Mouse (Mus musculus): ENCODE results near the gene Saa4.
A peak's percentile ranks its signal among the peaks of the same experiment; 100 is the strongest.
"Not testable (repeated sequence)": the region's sequence is repeated elsewhere in the genome, so short reads cannot be mapped to it uniquely, and the experiment has no call there.

Saa4 gene

DNA sequence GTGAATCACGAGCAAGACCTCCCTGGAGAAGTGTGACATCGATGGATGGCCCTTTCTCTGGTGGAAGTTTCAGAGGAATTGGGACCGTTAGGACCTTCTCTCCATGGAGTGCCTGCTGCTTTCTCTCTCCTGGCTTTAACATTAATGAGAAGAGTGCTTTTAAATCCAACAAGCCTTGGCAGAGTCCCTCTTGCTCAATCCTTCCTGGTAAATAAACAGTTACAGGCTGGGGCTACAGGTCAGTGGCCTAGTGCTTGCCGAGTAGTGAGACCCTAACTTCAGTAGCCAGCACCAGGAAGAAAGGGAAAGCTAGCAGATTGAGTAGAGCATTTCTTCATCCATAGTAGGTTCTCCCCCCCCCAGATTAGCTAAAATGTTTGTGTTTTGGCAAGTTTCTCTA, at the start of gene Saa4:
Gene Saa4 (minus strand): TSS at position 146 of the 400 bp plus-strand sequence.
- no peak for DNase-seq (ENCODE audit: low read depth, low spot score)

- peak; percentile 82 for DNase-seq (ENCODE audit: low read depth, low spot score)
Observed at GRCm38 (mm10) chr7:46770706-46771105, 38.3 kb upstream of the Saa4 start.

- DNase-seq (ENCODE audit: low read depth, low spot score): no peak
Observed at GRCm38 (mm10) chr7:46768451-46768850, 36.0 kb upstream of the Saa4 start.

DNA sequence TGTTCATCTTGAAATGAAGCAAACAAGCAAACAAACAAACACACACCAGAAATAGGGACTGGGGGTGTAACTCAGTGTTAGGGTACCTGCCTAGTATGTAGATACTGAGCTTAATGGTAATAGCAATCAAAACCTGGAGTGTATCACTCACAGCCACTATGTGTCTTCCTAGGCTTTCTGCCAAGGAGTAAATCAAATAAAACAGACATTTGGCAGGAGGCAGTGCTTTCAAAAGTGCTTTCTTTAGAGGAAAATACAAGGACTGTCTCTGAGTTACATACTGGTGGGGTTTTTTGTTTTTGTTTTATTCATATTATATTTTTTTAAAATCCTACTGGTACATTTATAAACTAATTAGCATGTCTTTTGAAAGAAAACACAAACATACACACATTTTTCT, 35.0 kb upstream of the Saa4 start:
- no peak for DNase-seq (ENCODE audit: low read depth, low spot score)

DNA sequence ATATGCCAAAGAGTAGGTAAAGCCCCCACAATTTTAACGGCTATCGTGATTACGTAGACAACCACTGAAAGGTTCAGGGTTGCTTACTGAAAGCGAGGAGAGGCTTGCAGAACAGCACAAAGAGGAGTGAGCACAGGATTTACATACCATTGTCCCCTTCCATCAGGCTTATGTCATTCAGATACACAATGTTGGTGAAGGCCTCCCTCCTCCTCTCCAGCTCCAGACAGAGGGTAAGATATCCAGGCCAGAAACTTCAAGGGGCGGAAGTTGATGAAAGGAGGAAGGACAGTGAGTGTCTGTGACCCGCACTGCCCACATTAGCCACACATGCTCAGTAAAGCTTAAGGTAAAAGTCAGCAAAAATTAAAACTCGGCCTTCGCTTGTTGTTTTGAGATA, 32.3 kb upstream of the Saa4 start:
- DNase-seq (ENCODE audit: low read depth, low spot score): no peak

DNA sequence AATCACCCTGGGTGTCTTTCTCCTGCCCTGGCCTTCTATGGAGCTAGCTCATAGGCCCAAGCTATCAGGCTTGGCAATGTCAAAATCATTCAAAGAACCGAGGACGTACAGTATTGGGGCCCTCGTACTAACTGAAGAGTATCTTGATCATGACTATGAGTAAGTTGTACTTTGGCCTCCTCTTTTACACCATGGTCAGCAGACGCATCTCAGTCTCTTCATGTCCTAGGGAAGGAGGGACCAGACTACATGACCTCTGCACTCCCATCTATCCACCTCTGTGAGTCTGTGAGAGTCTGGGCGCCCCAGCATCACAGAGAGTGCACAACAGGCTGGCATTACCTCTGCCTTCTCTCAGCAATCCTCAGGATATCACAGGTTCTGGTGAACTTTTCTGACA, 30.2 kb upstream of the Saa4 start:
- DNase-seq (ENCODE audit: low read depth, low spot score): no peak

DNA sequence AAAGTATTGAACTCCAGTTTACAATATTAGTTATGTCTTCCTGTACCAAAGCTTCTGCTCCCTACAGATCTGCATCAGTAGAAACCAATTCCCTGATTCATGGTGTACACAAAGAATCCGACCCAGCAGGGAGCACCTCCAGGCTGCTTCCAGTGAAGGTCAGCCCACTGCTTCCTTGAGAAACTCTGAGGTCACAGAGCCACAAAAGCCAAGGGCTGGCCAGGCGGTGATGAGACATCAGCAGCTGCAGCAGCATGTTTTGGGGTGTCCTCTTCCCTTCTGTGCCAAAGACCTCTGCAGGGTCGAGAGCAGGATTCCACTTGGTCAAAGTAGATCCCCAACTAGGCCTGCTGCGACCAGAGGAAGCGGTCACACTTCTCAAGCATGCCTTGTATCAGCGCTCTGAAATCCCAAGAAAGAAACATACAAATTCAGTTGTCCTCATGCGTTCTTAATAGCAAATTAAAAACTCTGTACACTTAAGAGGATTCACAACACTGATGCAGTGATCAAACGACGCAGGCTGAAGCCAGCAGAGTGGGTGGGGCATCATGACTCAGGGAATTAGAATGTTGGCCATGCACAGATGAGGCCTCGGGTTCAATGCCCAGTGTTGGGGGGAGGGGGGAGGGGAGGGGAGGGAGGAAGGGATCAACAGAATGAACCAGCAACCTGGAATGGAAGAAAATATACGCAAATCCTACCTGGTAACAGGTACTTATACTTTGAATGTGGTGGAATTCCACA, 28.8 kb upstream of the Saa4 start:
- DNase-seq (ENCODE audit: low read depth, low spot score): peak; percentile 71

DNA sequence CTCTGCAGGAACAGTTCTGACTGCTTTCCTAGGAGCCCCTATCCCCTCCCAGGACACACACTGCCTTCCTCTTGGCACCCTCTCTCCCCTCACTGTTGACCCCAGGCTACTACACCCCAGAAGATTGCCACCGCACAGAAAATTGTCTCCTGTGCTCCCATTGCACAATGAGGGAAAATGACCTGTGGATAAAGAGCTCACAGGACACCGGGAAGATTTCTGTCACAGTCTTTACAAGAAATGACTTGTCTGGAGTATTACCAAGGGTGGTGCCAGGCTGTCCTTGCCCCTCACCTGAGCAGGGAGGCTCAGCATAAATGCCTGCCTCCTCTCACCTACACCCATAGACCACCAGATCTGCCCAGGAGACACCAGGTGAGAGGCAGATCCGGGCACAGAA, 19.1 kb upstream of the Saa4 start, which contains the start of gene Saa2:
Gene Saa2 (plus strand): TSS at position 301 of the 400 bp plus-strand sequence.
- DNase-seq (ENCODE audit: low read depth, low spot score): no peak

- no peak for DNase-seq (ENCODE audit: low read depth, low spot score)
Observed at GRCm38 (mm10) chr7:46748459-46748858, 16.1 kb upstream of the Saa4 start.

GRCm38 (mm10) chr7:46746381-46746780, 14.0 kb upstream of the Saa4 start:
- DNase-seq (ENCODE audit: low read depth, low spot score): no peak

DNA sequence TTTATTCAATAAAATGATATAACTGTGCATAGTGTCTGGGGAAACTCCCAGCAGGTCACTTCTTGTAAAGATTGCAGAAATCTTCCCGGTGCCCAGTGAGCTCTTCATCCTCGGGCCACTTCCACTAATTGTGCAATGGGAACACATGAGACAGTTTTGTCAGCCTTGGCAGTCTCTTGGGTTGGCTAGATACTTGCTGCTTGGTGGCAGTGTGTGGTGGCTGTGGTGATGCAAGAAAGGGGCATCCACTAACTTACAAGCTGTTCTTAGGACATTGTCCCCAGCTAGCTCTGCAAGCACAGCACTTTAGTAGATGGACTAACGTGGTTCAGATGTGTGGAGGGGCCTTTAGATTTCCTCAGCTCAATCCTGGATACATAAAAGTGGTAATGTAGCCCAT, 13.4 kb upstream of the Saa4 start:
- DNase-seq (ENCODE audit: low read depth, low spot score): no peak

DNA sequence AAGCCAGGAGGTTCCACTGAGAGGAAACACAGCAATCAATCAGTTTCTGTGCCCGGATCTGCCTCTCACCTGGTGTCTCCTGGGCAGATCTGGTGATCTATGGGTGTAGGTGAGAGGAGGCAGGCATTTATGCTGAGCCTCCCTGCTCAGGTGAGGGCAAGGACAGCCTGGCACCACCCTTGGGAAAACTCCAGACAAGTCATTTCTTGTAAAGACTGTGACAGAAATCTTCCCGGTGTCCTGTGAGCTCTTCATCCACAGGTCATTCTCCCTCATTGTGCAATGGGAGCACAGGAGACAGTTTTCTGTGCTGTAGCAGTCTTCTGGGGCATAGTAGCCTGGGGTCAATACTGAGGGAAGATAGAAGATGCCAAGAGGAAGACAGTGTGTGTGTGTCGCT, 10.5 kb upstream of the Saa4 start, which contains the start of gene Saa1:
Gene Saa1 (minus strand): TSS at position 101 of the 400 bp plus-strand sequence.
- DNase-seq (ENCODE audit: low read depth, low spot score): not testable (repeated sequence)

- not testable (repeated sequence) for DNase-seq (ENCODE audit: low read depth, low spot score)
Observed at GRCm38 (mm10) chr7:46740041-46740440, 7.6 kb upstream of the Saa4 start.

GRCm38 (mm10) chr7:46738561-46739460, 6.4 kb upstream of the Saa4 start:
- DNase-seq (ENCODE audit: low read depth, low spot score): no peak

GRCm38 (mm10) chr7:46734983-46735382, 2.6 kb upstream of the Saa4 start:
- DNase-seq (ENCODE audit: low read depth, low spot score): no peak

GRCm38 (mm10) chr7:46727584-46727983, 4.8 kb downstream of the Saa4 start:
- DNase-seq (ENCODE audit: low read depth, low spot score): peak; percentile 35

DNA sequence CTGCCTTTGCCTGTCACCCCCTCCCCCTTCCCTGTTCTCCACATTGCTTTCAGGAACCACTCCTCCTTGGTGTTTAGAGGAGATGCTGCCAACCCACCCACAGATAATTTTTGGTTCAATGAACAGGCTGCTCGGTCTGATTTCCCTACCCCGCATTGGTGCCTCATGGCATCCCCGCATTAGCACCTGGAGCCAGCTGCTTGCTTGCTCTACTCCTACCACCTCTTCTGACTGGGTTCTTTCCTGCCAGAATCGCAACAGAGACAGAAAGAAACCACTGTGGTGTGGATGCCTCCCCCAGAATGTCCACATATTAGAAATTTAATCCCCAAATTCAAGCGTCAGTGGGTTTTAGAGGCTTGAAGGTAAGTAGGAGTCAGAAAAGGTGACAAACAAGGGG, 8.0 kb downstream of the Saa4 start:
- no peak for DNase-seq (ENCODE audit: low read depth, low spot score)

DNA sequence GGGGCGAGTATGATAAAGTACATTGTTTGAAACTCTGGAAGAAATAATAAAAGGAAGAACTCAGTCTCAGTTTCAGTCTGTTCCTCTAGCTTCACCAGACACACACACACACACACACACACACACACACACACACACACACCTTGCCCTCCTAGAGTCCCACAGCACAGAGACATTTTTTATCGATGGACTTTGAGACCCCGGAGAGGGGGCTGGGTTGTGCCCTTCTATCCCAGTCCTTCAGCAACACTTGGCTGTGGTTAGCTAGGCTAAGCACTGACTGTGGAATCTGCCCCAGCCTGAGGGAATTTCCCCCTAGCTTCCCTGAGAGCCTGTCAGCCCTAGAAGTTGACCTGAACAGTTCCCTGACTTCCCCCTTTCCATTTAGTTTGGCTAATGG, 8.6 kb downstream of the Saa4 start:
- no peak for DNase-seq (ENCODE audit: low read depth, low spot score)

DNA sequence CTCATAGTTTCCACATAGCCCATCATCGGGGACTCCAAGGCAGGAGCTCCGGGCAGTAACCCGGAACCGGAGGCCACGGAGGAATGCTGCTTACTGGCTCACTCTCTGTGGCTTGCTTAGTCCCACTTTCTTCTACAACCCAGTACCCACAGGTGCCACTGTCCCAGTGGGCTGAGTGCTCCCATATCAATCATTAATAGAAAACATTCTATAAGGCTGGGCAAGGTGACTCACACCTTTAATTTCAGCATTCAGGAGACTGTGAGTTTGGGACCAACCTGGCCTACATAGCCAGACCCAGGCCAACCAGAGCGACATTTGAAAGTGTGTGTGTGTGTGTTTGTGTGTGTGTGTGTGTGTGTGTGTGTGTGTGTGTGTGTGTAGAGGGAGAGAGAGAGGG, 9.0 kb downstream of the Saa4 start:
- no peak for DNase-seq (ENCODE audit: low read depth, low spot score)

DNA sequence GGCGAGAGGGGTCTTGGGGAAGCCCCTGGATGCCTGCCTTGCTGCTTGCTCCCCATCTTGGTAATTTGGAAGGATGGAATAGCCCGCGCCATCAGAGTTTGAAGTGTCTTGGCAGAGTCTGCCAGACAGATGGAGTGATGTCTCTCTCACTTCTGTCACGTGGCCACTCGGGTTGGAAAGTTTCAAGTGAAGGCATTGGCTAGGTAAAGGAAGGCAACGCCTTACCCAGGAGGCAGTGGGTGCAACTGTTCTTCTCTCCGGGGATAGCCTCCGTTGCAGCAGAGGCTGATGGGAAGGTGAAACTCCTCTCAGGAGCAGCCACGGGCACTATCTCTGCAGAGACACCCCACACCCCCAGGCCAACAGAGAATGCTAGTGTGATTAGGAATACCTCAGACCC, 11.9 kb downstream of the Saa4 start:
- no peak for DNase-seq (ENCODE audit: low read depth, low spot score)

DNA sequence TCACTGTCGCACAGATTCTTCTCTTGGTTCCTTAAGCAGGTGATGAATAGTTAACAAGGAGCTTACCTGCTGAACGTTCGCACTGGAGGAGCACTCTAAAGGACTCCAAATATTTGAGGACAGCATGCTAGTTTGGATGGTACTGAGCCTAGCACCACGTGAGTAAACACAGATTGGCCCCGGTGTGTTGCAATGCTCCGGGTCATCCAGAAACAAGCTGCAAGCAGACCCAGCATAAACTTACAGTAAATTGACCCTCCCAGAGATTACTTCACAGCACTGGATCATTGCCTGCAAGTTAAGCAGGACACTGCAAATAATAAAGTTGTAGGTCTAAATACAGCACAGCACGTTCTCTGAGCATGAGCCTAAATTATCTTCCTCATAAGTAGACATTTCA, 12.9 kb downstream of the Saa4 start:
- DNase-seq (ENCODE audit: low read depth, low spot score): peak; percentile 5

DNA sequence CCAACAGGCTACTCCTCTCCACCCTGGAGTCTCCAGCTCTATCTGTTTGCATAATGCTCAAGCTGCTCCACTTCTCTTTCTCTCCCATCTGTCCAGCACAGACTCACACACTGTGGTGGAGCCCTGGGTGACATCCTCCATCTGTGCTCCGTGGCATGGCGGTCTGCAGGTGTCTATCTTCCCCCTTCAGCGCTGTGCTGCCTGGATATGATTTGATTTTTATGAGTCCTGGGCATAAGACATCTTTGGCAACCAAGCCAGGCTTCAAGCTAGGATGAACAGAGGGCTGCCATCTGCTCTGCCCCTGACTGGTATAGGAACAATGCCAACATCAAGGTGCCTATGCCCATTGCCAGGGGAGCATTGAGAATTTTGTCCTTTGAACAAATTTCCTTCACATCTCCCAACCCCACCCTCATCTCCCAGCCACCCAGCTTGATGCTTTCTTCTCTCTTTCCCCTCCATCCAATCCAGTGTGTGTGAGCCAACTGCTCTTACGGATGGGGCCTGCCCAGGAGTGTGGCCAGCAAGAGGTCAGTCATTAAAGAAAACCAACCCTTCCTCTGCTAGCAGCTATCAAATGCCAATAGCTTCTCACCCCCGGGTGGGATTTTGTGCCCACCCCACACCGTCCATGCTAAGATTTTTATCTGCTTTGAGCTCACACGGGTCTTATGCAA, 13.7 kb downstream of the Saa4 start:
- no peak for DNase-seq (ENCODE audit: low read depth, low spot score)
